Mouse (Mus musculus) stomach, embryonic 14.5 days (tissue): ENCODE measurements around the gene Pml. TPM values are rescaled to one million over a fixed set of nuclear protein-coding genes. Genes with fewer than 3 reads are reported as not detected.

Source experiments
- ATAC-seq: fragments of 200-750 bp; cut with Nextera tagmentation; 2 replicates; pipeline ENCODE4 v1.8.0; 2017; ENCODE audit warnings: low read depth, moderate TSS enrichment; ENCODE audit not compliant: insufficient number of reproducible peaks, insufficient read depth, low FRiP score
- H3K27ac ChIP-seq: fragments of 300-500 bp; sonication (generic); 2 replicates; pipeline ENCODE4 v1.5.1; 2014; ENCODE audit warnings: mild to moderate bottlenecking, low read length, moderate library complexity, mixed read lengths
- H3K27me3 ChIP-seq: fragments of 300-500 bp; sonication (generic); 2 replicates; pipeline ENCODE4 v1.6.1; 2014; ENCODE audit warnings: low read length, control low read depth, mixed read lengths; ENCODE audit not compliant: control insufficient read depth, insufficient read depth
- H3K36me3 ChIP-seq: fragments of 300-500 bp; sonication (generic); 2 replicates; pipeline ENCODE4 v1.6.1; 2014; ENCODE audit warnings: mild to moderate bottlenecking, control low read depth, low read length, moderate library complexity, mixed read lengths; ENCODE audit not compliant: control insufficient read depth, insufficient read depth
- H3K4me1 ChIP-seq: fragments of 300-500 bp; sonication (generic); 2 replicates; pipeline ENCODE4 v1.6.1; 2014; ENCODE audit warnings: low read length, control low read depth, mixed read lengths; ENCODE audit not compliant: control insufficient read depth, insufficient read depth
- H3K4me2 ChIP-seq: fragments of 300-500 bp; sonication (generic); replicated peaks from 2 replicates; pipeline ENCODE4 v1.6.1; 2014; ENCODE audit warnings: low read depth, low read length, control low read depth
- H3K4me3 ChIP-seq: fragments of 300-500 bp; sonication (generic); 2 replicates; pipeline ENCODE4 v1.5.1; 2014; ENCODE audit warnings: low read depth, low read length, control low read depth
- H3K9ac ChIP-seq: fragments of 300-500 bp; sonication (generic); replicated peaks from 2 replicates; pipeline ENCODE4 v1.6.1; 2014; ENCODE audit warnings: low read depth, mild to moderate bottlenecking, control low read depth, low read length, moderate library complexity, mixed read lengths
- H3K9me3 ChIP-seq: fragments of 300-500 bp; sonication (generic); 2 replicates; pipeline ENCODE4 v1.6.1; 2016; ENCODE audit warnings: low read depth, low read length, control low read depth; ENCODE audit not compliant: control insufficient read depth
- WGBS: fragments of 180-500 bp; shearing (Covaris S2); extraction: QIAGEN DNeasy Blood & Tissue Kit; methylation state at CpG from one replicate; pipeline ENCODE4 v1.1.7; 2014; 5-methylcytosine and 5-hydroxymethylcytosine counted together
- polyA plus RNA-seq: library from polyadenylated mRNA; unstranded; fragments of >200 nt; fragmentation: Nextera tagmentation; extraction: Ambion mirVana; gene quantifications from 2 replicates; pipeline ENCODE4 v1.2.1, GENCODE M21; 2014

Gene Pml
- polyA plus RNA-seq, 1 experiment from 2014 or later, result 17.2 TPM

DNA sequence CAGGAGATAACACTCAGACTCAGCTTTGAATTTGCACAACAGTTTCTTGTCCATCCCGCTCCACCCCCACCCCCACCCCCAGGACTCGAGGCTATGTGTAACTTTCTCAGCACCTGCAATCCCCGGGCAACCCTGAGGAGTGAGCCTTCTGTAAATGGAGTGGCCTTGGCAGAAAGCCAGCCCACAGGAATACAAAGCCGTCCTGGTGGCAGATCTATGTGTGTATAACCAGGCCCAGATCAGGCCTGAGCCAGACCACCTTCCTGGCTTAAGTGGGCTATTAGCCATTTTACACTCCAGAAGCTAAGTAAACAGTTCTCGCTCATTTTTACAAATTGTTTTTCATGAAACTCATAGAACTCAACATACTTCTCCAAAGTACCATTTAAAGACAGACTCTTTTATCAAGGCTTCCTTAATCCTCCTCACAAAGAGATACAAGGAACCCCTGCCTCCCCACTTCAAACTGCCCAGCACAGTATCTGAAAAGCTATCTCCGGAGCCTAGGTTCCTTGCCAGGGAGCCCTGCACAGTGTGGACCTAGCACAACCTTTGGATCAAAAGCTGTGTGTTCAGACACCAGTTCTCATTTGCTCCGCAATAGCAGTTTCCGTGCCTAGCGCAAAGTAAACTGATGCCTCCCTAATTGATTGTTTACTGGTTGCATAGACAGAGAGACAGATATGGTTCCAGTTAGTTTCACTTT, 7.7 kb downstream of the Pml start:
- no peak overlapping the region for H3K4me2 ChIP-seq
- ATAC-seq, result peak; percentile 86
- 34% methylated on average over 9 of the region's 9 CpGs for WGBS
- no peak overlapping the region for H3K9ac ChIP-seq
- H3K4me1 ChIP-seq, result peaks cover 18% of the 10 kb centered on the region
- no peaks in the 10 kb centered on the region for H3K27me3 ChIP-seq
- no peaks in the 10 kb centered on the region for H3K9me3 ChIP-seq
- no peaks in the 10 kb centered on the region; the same call in 1 of the 2 replicates for H3K36me3 ChIP-seq
- peak overlapping the region; percentile 66; the same call in 1 of the 2 replicates for H3K27ac ChIP-seq
- no peak overlapping the region for H3K4me3 ChIP-seq

GRCm38 (mm10) chr9:58234502-58235015, 15.0 kb downstream of the Pml start:
- Histone ChIP-seq H3K27ac (no peak overlapping the region), H3K4me1 (no peaks in the 10 kb centered on the region), H3K36me3 (peaks cover 37% of the 10 kb centered on the region), H3K4me3 (no peak overlapping the region), H3K4me2 (no peak overlapping the region), H3K27me3 (no peaks in the 10 kb centered on the region), H3K9me3 (no peaks in the 10 kb centered on the region), H3K9ac (no peak overlapping the region)
- WGBS, result 96% methylated on average over 28 of the region's 28 CpGs
- ATAC-seq, result no peak

GRCm38 (mm10) chr9:58232374-58232773, 17.2 kb downstream of the Pml start:
- ATAC-seq, result no peak
- Histone ChIP-seq H3K27ac (peak overlapping the region; percentile 27; the same call in 1 of the 2 replicates), H3K9ac (no peak overlapping the region), H3K9me3 (no peaks in the 10 kb centered on the region), H3K4me1 (no peaks in the 10 kb centered on the region), H3K36me3 (peaks cover 47% of the 10 kb centered on the region), H3K4me3 (no peak overlapping the region), H3K4me2 (no peak overlapping the region), H3K27me3 (no peaks in the 10 kb centered on the region)
- WGBS, result 62% methylated on average over 5 of the region's 5 CpGs

- no peaks in the 10 kb centered on the region for H3K4me1 ChIP-seq
- no peak for ATAC-seq
- H3K36me3 ChIP-seq, result peaks cover 47% of the 10 kb centered on the region
- WGBS, result 71% methylated on average over 6 of the region's 6 CpGs
- no peaks in the 10 kb centered on the region for H3K9me3 ChIP-seq
- peak overlapping the region; percentile 27; the same call in 1 of the 2 replicates for H3K27ac ChIP-seq
- no peak overlapping the region for H3K4me2 ChIP-seq
- H3K9ac ChIP-seq, result no peak overlapping the region
- no peak overlapping the region for H3K4me3 ChIP-seq
- H3K27me3 ChIP-seq, result no peaks in the 10 kb centered on the region
Measured at GRCm38 (mm10) chr9:58231746-58232145, 17.8 kb downstream of the Pml start.

DNA sequence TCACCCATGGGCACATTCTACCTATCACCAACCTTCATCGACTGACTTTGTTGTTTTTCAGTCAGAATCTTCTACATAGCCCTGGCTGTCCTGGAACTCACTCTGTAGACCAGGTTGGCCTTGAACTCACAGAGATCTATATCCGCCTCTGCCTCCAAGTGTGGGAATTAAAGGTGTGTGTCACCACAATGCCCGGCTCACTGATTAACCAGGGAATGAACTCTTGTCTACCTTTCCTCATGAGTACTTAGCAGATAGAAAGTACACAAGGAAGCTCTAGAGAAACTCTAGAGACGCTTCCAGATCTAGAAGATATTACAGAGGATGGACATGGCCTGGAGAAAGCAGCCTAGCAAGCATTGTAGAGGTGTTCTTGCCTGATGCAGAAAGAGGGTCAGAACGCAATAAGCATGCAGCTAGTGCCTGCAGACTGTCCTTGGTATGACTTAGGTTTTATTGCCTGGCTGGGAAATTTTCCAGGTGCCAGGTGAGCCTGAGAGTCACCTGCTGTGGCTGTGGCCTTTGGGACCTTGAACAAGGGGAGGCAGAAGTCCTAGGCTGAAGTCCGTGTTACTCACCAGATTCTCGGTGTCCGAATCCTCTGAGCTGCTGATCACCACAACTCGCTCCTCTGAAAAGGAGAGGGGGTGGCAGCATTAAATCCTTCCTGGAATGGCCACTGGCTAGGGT, 20.7 kb downstream of the Pml start:
- no peaks in the 10 kb centered on the region for H3K9me3 ChIP-seq
- no peaks in the 10 kb centered on the region for H3K27me3 ChIP-seq
- WGBS, result 89% methylated on average over 9 of the region's 9 CpGs
- H3K4me3 ChIP-seq, result no peak overlapping the region
- peaks cover 39% of the 10 kb centered on the region for H3K36me3 ChIP-seq
- no peaks in the 10 kb centered on the region for H3K4me1 ChIP-seq
- H3K9ac ChIP-seq, result no peak overlapping the region
- H3K27ac ChIP-seq, result no peak overlapping the region
- ATAC-seq, result no peak
- H3K4me2 ChIP-seq, result no peak overlapping the region

DNA sequence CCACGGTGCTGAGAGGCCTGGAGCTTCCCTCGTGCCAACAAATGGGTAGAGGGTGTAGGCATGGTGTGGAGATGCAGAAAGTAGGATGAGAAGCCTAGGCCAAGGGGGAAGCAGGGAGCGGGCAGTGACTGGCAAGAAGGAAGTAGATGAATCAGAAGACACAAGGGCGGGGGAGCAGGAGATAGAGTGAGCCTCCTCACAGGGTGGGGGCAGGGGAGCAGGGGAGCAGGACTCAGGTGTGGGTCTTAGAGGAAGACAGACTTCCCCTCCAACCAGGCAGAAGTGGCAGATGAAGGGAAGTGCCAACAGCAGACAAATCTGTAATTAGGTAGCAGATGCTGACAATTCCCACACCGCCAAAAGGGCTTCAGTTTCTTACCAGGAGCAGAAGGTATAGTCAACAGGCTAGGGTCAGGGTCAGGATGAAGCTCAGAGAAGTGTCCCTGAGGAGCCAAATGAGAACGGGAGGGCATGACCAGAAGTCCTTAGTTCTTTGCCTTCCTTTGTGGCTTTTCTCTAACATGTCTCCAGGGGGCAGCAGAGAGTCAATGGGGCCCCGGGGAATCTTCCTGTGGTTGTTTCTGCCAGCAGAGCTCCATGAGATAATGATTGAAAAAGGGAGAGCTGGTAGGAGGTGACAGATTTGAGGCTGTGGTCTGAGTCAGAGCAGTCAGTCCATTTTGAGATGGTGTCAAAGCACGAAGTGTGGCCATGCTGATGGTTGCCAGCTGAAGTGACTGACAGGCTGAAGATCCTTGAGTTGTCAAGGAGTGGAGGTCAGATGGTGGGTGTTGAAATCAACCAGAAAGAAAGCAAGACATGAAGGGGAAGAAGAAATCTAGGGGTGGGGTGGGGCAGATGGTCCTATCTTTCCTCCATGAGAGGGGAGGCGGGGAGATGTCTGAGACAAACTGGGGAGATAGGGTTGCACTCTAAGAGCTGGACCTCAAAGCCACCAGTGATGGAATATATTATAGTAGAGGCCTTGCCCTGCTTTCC, 23.4 kb downstream of the Pml start:
- H3K9ac ChIP-seq, result no peak overlapping the region
- H3K4me3 ChIP-seq, result no peak overlapping the region
- peak; percentile 37 for ATAC-seq
- H3K4me2 ChIP-seq, result no peak overlapping the region
- peaks cover 31% of the 10 kb centered on the region for H3K36me3 ChIP-seq
- no peaks in the 10 kb centered on the region for H3K4me1 ChIP-seq
- no peaks in the 10 kb centered on the region for H3K27me3 ChIP-seq
- 64% methylated on average over 9 of the region's 9 CpGs for WGBS
- no peak overlapping the region for H3K27ac ChIP-seq
- H3K9me3 ChIP-seq, result no peaks in the 10 kb centered on the region

DNA sequence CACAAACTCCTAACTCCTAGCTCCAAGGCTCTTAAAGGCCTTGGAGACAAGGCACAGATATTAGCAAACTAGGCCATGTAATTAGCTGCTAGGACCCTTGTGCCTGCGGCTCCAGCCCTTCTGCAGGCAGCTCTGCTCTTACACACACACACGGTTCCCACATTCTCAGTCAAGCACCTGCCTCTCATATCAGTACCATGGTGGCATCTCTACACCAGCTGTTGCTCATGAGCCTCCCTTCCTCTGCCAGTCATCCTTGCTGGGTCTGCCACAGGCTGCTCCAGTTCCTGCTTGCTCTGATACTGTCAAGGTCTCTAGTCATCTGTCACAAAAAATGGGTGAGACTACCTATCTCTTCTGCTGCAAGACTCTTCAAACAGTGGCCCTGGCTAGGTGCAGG, 25.2 kb downstream of the Pml start:
- H3K4me2 ChIP-seq, result no peak overlapping the region
- no peak overlapping the region for H3K9ac ChIP-seq
- H3K27me3 ChIP-seq, result no peaks in the 10 kb centered on the region
- no peaks in the 10 kb centered on the region for H3K9me3 ChIP-seq
- no peak overlapping the region for H3K4me3 ChIP-seq
- peaks cover 22% of the 10 kb centered on the region for H3K36me3 ChIP-seq
- no peaks in the 10 kb centered on the region for H3K4me1 ChIP-seq
- no peak overlapping the region for H3K27ac ChIP-seq
- 97% methylated on average over 2 of the region's 2 CpGs for WGBS
- no peak for ATAC-seq
